Mouse (Mus musculus) common myeloid progenitor, adult 5-6 weeks (primary cell): ENCODE measurements around the gene Aldh16a1. TPM values are rescaled to one million over a fixed set of nuclear protein-coding genes. Genes with fewer than 3 reads are reported as not detected.
"Not testable (repeated sequence)": the region's sequence is repeated elsewhere in the genome, so short reads cannot be mapped to it uniquely, and the experiment has no call there.

ENCODE experiments used
- ATAC-seq: replicated peaks from 2 replicates; pipeline ENCODE4 v1.8.0; 2016; ENCODE audit warnings: low read depth, mild to moderate bottlenecking, moderate TSS enrichment, inconsistent platforms; ENCODE audit not compliant: poor library complexity, severe bottlenecking
- total RNA-seq: library from RNA; stranded (forward); fragments of 200-1000, 187-1606 nt; gene quantifications from 2 replicates; pipeline ENCODE4 v1.2.3, GENCODE M21; 2017

Gene Aldh16a1
- total RNA-seq, 1 experiment from 2014 or later = 32.2 TPM

DNA sequence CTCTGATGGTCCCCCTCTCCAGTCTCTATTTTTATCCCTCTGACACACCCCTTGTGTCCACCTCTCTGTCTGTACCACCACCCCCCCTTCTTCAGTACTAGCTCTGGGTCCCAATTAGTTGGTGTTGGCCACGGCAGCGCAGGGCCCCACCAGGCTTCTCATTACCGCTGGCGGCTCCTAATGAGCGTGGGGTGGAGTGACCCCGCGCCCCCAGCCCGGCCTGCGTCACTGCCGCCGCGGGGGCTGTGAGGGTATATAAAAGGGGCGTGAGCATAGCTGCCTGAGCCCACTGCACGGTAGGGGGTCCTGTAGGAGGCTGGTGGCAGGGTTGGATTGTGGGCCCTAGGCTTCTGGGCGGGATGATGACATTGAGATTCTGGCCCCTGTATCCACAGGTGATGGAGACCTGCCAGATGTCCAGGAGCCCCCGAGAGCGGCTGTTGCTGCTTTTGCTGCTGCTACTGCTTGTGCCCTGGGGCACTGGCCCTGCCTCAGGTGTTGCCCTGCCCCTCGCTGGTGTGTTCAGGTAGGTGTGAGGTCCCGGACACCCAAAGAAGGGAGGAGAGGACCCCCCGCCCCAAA, 26.6 kb upstream of the Aldh16a1 start, which contains the start of gene Pth2:
Pth2 (plus strand) TSS at position 100 of the 582 bp plus-strand sequence.
- no peak for ATAC-seq

DNA sequence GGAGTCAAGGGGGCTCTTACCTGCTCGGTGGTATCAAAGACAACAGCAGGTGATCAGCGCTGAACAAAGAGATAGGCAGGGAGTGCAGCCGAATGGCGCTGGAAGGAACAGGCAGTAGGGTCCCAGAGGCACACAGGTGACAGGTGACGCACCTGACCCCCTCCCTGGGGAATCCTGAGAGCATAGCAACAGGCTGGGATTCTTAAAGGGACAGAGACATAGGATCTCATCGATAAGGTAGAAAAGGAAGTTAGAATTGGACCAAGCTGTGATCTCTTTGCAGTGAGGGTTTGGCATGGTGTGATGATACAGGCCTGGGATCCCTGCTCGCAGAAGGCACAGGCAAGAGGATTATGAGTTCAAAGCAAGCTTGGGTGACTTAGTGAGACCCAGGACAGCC, 25.1 kb upstream of the Aldh16a1 start, which contains the start of gene Gfy:
Gfy (minus strand) TSS at position 101 of the 400 bp plus-strand sequence.
- no peak for ATAC-seq

- ATAC-seq = no peak
These were observed 24.2 kb upstream of the Aldh16a1 start for GRCm38 (mm10) chr7:45178550-45178949.

GRCm38 (mm10) chr7:45176356-45176755, 22.0 kb upstream of the Aldh16a1 start:
- no peak for ATAC-seq

GRCm38 (mm10) chr7:45175929-45176328, 21.5 kb upstream of the Aldh16a1 start:
- no peak for ATAC-seq

DNA sequence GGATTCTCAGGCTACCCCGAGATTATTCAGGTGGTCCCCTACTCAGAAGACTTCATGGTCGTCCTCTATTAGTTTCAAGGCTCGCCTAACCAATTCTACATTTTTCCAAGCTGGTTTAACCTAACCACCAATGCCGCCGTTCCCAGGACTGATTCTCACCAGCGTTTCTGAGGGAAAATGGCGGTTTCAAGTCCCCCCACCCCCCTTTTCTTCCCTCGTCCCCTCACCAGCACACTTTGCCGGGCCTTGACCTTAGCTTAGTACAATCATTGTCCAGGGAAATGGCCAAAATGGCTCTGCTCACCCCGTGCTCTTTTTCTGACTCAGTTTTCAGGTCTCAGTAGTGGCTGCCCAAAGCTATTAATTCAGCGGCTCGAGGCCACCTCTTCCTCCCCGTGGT, 21.0 kb upstream of the Aldh16a1 start:
- ATAC-seq = no peak

- ATAC-seq = peak; percentile 16; the same call in 1 of the 2 replicates
These were observed 20.3 kb upstream of the Aldh16a1 start for GRCm38 (mm10) chr7:45174567-45175280.

- ATAC-seq = not testable (repeated sequence)
These were observed 19.4 kb upstream of the Aldh16a1 start for GRCm38 (mm10) chr7:45173772-45174171.

- ATAC-seq = no peak
These were observed 18.6 kb upstream of the Aldh16a1 start for GRCm38 (mm10) chr7:45172974-45173373.

GRCm38 (mm10) chr7:45169495-45169894, 15.1 kb upstream of the Aldh16a1 start:
- ATAC-seq = peak; percentile 31; the same call in 1 of the 2 replicates

- no peak for ATAC-seq
These were observed 14.3 kb upstream of the Aldh16a1 start for GRCm38 (mm10) chr7:45168656-45169055.

DNA sequence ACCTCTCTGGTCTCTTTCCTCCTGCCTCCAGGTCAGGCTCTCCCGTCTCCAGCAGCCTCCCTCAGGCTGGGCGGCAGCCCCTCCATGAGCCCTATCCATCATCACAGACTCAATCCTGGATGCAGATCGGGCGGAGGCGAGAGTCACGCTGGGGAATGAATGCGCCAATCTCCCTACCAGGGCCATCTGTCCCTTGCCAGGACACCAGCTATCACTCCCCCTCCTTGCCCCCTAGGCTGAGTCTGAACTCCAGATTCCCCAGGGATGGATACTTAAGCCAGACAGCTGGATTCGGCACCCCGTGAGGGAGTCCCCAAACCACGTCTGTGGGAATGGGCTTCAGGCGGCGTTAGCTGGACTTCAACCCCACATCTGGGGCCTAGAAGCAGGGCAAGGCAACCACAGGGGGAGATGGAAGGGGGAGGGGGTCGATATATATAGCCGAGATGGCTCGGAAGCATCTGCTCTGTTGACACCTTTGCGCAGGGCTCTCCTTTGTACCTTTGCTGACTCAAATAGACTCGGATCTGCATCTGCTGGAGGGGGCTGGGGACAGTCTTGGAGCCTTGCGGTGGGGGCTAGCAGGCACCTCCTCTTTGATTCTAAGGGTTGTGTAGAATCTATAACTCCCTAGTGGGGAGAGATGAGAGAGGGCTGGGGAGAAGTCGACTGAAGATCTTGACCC, 13.5 kb upstream of the Aldh16a1 start:
- ATAC-seq = no peak

DNA sequence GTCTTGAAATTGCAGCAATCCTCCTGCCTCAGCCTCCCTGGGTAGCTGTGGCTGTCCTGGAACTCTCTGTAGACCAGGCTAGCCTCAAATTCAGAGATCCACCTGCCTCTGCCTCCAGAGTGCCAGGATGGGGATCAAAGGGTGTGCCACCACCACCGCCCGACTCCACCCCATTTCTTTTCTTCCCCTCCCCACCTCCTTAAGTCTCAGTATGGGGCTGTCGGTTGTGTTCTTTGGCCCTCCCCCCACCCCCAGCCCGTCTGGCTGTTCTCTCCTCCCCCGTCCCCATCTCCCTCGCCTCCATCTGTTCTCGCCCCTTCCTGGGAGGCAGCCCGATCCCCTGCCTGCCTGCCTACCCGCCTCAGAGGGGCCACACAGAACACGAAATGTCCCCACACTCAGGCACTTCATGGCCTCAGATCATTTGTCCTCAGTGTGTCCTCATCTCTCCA, 12.6 kb upstream of the Aldh16a1 start:
- no peak for ATAC-seq

DNA sequence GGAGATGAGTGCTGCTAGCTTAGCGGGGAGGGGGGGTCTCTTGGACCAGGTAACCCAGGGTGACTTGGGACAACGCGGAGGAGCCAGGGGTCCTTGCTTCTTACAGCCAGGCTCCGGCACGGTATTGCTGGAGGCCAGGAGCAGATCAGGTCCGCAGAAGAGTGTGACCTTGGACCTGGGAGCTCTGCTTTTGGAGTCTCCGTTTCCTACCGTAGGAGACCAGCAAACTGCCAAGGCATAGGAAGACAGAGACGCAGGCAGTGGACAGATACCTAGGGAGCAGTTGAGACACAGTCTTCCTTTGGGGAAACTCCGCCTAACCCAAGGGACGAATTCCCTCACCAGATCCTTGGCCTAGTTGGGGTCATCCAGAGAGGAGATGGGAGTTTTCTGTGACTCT, 11.3 kb upstream of the Aldh16a1 start:
- no peak for ATAC-seq

DNA sequence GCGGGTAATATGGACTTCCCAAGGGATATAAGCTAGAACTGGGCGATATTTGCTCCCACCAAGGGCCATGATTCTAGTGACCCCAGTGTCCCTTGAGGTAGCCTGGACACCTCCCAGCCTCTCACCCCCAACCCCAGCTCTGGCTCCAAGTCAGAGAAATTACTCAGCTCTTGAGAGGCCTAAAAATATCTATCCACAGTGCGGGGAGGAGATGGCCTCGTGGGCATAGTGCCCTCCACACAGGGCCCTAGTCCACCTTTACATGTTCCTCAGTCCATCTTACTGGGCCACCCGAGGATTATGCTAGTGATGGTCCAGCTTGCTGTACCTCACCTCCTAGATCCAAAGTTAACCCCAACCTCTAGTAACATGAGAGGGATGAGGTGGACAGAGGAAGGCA, 10.4 kb upstream of the Aldh16a1 start:
- no peak for ATAC-seq

DNA sequence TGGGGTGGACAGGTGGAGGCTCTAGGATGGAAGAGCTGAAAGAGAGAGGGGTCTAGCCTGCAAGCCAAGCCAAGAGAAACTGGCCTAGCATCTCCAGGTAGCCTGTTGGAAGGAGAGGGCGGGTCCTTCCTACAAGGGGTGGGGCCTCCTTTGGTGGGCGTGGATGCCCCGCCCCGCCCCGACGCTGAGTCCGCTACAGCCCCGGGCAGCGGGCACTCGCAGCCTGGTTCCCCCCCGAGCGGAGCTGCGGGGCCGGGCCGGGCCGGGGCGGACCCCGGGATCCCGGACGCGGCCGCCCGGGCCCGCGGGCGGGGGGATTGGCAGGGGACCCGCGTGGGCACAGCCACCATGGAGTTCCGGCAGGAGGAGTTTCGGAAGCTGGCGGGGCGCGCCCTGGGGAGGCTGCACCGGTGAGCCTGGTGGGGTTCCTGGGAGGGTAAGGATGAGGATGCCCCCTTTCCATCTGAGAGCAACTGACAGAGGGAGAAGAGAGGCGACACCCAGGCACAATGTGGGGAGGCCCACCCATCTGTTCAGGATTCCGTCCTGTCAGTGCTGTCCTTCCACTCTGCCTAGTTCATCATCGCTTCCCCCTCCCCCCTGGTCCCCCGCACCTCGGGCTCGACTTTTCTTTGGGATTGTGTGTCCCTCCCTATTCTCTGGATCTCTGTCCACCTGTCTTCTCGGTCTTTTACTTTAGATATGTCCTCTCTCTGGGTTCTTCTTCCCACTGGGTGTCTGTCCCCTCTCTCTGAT, 9.5 kb upstream of the Aldh16a1 start, which contains the start of gene Slc17a7:
Slc17a7 (plus strand) TSS at position 215 of the 756 bp plus-strand sequence.
- peak; percentile 36; the same call in 1 of the 2 replicates for ATAC-seq

- no peak for ATAC-seq
These were observed 8.7 kb upstream of the Aldh16a1 start for GRCm38 (mm10) chr7:45162996-45163615.

GRCm38 (mm10) chr7:45162551-45162950, 8.2 kb upstream of the Aldh16a1 start:
- no peak for ATAC-seq

- ATAC-seq = peak; percentile 89
These were observed 7.5 kb upstream of the Aldh16a1 start for GRCm38 (mm10) chr7:45161612-45162473.
